Comparison of ENCODE assay signal across 23 mouse cellular contexts in genomic region chr6:34071936-34072335, GRCm38 (mm10). TPM values are rescaled to one million over a fixed set of nuclear protein-coding genes. Genes with fewer than 3 reads are reported as not detected.
DNase-seq lines count a peak whose midpoint lies in the region; ATAC-seq lines count a peak whose summit lies in the region.
"Had no signal": no experiment of that assay in that cellular context is flagged by ENCODE, and none has a peak within 500 bp of the region (broad histone marks: within the 10 kb centered on the region; RNA-seq: fewer than 3 reads in every experiment).

No protein-coding gene starts in this region.

- no peak overlapping the region for H3K9ac ChIP-seq in forebrain, embryonic 15.5 days (replicated peaks)
- H3K9ac ChIP-seq in midbrain, embryonic 11.5 days (ENCODE audit: low read length), result no peak overlapping the region
- H3K9ac ChIP-seq in midbrain, embryonic 15.5 days, result no peak overlapping the region
- H3K9ac ChIP-seq: embryonic facial prominence, embryonic 13.5 days; embryonic facial prominence, embryonic 15.5 days; forebrain, embryonic 13.5 days had no signal

- no peaks in the 10 kb centered on the region for H3K9me3 ChIP-seq in forebrain, embryonic 10.5 days
- H3K9me3 ChIP-seq in forebrain, embryonic 15.5 days, result no peaks in the 10 kb centered on the region
- no peaks in the 10 kb centered on the region for H3K9me3 ChIP-seq in midbrain, embryonic 11.5 days (ENCODE audit: control insufficient read depth, low read length)
- no peaks in the 10 kb centered on the region for H3K9me3 ChIP-seq in midbrain, embryonic 15.5 days
- H3K9me3 ChIP-seq: embryonic facial prominence, embryonic 13.5 days; embryonic facial prominence, embryonic 15.5 days; forebrain, embryonic 13.5 days had no signal

- intact Hi-C loops in left cerebral cortex, postnatal 10 days (cut with DNase I), result no loop called here

- WGBS in forebrain, embryonic 10.5 days, result 52% methylated on average over 5 of the region's 5 CpGs
- WGBS in forebrain, embryonic 15.5 days, result 46% methylated on average over 5 of the region's 5 CpGs
- 34% methylated on average over 5 of the region's 5 CpGs for WGBS in midbrain, embryonic 11.5 days
- WGBS in midbrain, embryonic 15.5 days, result 28% methylated on average over 5 of the region's 5 CpGs

- H3K4me3 ChIP-seq in forebrain, embryonic 10.5 days, result no peak overlapping the region
- no peak overlapping the region for H3K4me3 ChIP-seq in forebrain, embryonic 15.5 days
- no peak overlapping the region for H3K4me3 ChIP-seq in midbrain, embryonic 11.5 days (ENCODE audit: low read depth, low read length)
- H3K4me3 ChIP-seq in midbrain, embryonic 15.5 days, result no peak overlapping the region
- H3K4me3 ChIP-seq: embryonic facial prominence, embryonic 13.5 days; embryonic facial prominence, embryonic 15.5 days; erythroblast, embryonic 14.5 days; forebrain, embryonic 13.5 days had no signal

- no peaks in the 10 kb centered on the region for H3K36me3 ChIP-seq in forebrain, embryonic 10.5 days (replicated peaks)
- no peaks in the 10 kb centered on the region for H3K36me3 ChIP-seq in forebrain, embryonic 15.5 days
- no peaks in the 10 kb centered on the region for H3K36me3 ChIP-seq in midbrain, embryonic 11.5 days (ENCODE audit: control insufficient read depth, insufficient read depth, low read length)
- H3K36me3 ChIP-seq in midbrain, embryonic 15.5 days (replicated peaks), result no peaks in the 10 kb centered on the region
- H3K36me3 ChIP-seq: embryonic facial prominence, embryonic 13.5 days; embryonic facial prominence, embryonic 15.5 days had no signal

- H3K27ac ChIP-seq in forebrain, embryonic 10.5 days, result no peak overlapping the region
- H3K27ac ChIP-seq in forebrain, embryonic 15.5 days (replicated peaks), result no peak overlapping the region; the same call in 1 of the 2 replicates
- no peak overlapping the region for H3K27ac ChIP-seq in midbrain, embryonic 11.5 days (ENCODE audit: low read depth, low read length)
- H3K27ac ChIP-seq in midbrain, embryonic 15.5 days, result no peak overlapping the region
- H3K27ac ChIP-seq: embryonic facial prominence, embryonic 13.5 days; embryonic facial prominence, embryonic 15.5 days; forebrain, embryonic 13.5 days had no signal

- H3K27me3 ChIP-seq in forebrain, embryonic 10.5 days (ENCODE audit: poor library complexity, severe bottlenecking), result no peaks in the 10 kb centered on the region
- H3K27me3 ChIP-seq in forebrain, embryonic 15.5 days, result no peaks in the 10 kb centered on the region
- no peaks in the 10 kb centered on the region for H3K27me3 ChIP-seq in midbrain, embryonic 11.5 days (ENCODE audit: control insufficient read depth, insufficient read depth, low read length)
- H3K27me3 ChIP-seq in midbrain, embryonic 15.5 days (replicated peaks), result no peaks in the 10 kb centered on the region
- H3K27me3 ChIP-seq: embryonic facial prominence, embryonic 13.5 days; embryonic facial prominence, embryonic 15.5 days; forebrain, embryonic 13.5 days had no signal

- H3K4me1 ChIP-seq in forebrain, embryonic 10.5 days, result peaks cover 20% of the 10 kb centered on the region
- 0 out of 2 replicates have a peak, but pooled peaks cover 3% of the 10 kb centered on the region for H3K4me1 ChIP-seq in forebrain, embryonic 15.5 days
- peaks cover 17% of the 10 kb centered on the region for H3K4me1 ChIP-seq in midbrain, embryonic 11.5 days (ENCODE audit: control insufficient read depth, insufficient read depth, low read length)
- H3K4me1 ChIP-seq in midbrain, embryonic 15.5 days, result no peaks in the 10 kb centered on the region
- H3K4me1 ChIP-seq: embryonic facial prominence, embryonic 15.5 days had no signal

- DNase-seq in forebrain, embryonic 10.5 days (ENCODE audit: extremely low spot score, low spot score), result peak; percentile 16
- no peak for DNase-seq in midbrain, embryonic 11.5 days (ENCODE audit: low spot score, missing footprints)
- DNase-seq in retina, adult 2 months (ENCODE audit: low read depth, low spot score), result peak; percentile 33
- DNase-seq in retina, embryonic 14.5 days (ENCODE audit: low spot score), result no peak
- DNase-seq in retina, postnatal 7 days (ENCODE audit: low read depth, low spot score), result peak; percentile 64
- no peak for DNase-seq in left cerebral cortex, postnatal 10 days (ENCODE audit: extremely low spot score in 1 of 2, low spot score in 2 of 2)
- DNase-seq: adrenal gland, adult 2 months; adrenal gland, postnatal 10 days; adrenal gland, postnatal 25 days; cerebellum, adult 11 months; cerebellum, adult 18-20 months; cerebellum, adult 8-10 months; cerebellum, adult 9-11 months; cerebellum, postnatal 14 days; cerebellum, postnatal 36 days; embryo, embryonic 11 days had no signal

- H3K4me2 ChIP-seq in forebrain, embryonic 15.5 days (replicated peaks), result no peak overlapping the region
- no peak overlapping the region for H3K4me2 ChIP-seq in midbrain, embryonic 11.5 days
- H3K4me2 ChIP-seq in midbrain, embryonic 15.5 days, result no peak overlapping the region
- H3K4me2 ChIP-seq: embryonic facial prominence, embryonic 13.5 days; embryonic facial prominence, embryonic 15.5 days; forebrain, embryonic 13.5 days had no signal

- no peak for ATAC-seq in forebrain, embryonic 15.5 days (replicated peaks)
- ATAC-seq in midbrain, embryonic 11.5 days (ENCODE audit: low FRiP score), result peak; percentile 61; the same call in 1 of the 2 replicates
- no peak for ATAC-seq in midbrain, embryonic 15.5 days (replicated peaks)
- ATAC-seq: forebrain, embryonic 13.5 days; forebrain, embryonic 16.5 days had no signal

RNA-seq across cellular contexts. Expression of gene Lrguk, which starts 42.7 kb away (rescaled TPM):
- 1.2 TPM in 2 replicates for polyA plus RNA-seq in forebrain, embryonic 10.5 days (2016; fragmentation: Nextera tagmentation; extraction: Ambion mirVana)
- polyA plus RNA-seq in forebrain, embryonic 15.5 days (2015; fragmentation: Nextera tagmentation; extraction: Ambion mirVana), result 0.98 and 1.2 TPM in 2 replicates
- polyA plus RNA-seq in midbrain, embryonic 11.5 days (2014; fragmentation: Nextera tagmentation; extraction: Ambion mirVana), result 0.78 and 1.7 TPM in 2 replicates
- polyA plus RNA-seq in midbrain, embryonic 15.5 days (2015; fragmentation: Nextera tagmentation; extraction: Ambion mirVana), result 0.54 and 0.96 TPM in 2 replicates
- 1 to 10 TPM; 3.4 to 3.7 TPM for total RNA-seq in left cerebral cortex, postnatal 10 days (2021)
- polyA plus RNA-seq: erythroblast, embryonic 14.5 days had no signal

Comparison
In these comparisons a context has a peak if more than half of its experiments do, and no peak if none do; other contexts are left out.
1. DNase-seq: peak in forebrain, embryonic 10.5 days (single experiment), retina, adult 2 months (single experiment) and retina, postnatal 7 days (single experiment); none in midbrain, embryonic 11.5 days (single experiment), retina, embryonic 14.5 days (single experiment) and left cerebral cortex, postnatal 10 days (0 of 2).